ENCODE assay signal across 10 mouse cellular contexts in the genomic region with DNA sequence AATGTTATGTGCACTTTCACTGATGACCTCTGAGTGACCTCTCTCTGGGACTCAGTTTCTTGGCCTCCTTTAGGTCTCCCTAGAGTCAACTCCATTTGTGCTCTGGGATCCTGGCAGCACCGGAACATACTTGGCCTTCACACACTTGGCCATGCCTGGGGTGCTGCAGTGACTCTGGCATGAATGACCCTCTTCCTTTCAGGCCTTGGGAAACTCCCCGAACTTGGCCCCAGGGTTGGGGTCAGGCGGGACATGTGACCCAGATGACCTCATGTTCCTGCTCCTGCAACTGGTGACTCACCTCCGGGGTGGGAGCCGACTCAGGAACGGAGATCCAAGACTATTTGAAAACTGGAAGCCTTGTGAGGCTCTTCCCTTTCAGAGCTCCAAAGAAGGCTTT.
DNase-seq lines count a peak whose midpoint lies in the region.
"Had no signal": no experiment of that assay in that cellular context is flagged by ENCODE, and none has a peak within 500 bp of the region (broad histone marks: within the 10 kb centered on the region; RNA-seq: fewer than 3 reads in every experiment).

No protein-coding gene starts in this region.

- peak; percentile 23 to 30 for DNase-seq in lung, adult 18-20 months
- no peak for DNase-seq in lung, postnatal 25 days (ENCODE audit: low spot score)
- peak; percentile 43 for DNase-seq in adrenal gland, adult 8-10 months
- peak; percentile 59 to 67 for DNase-seq in gastrocnemius, adult 8-10 months (ENCODE audit: low spot score in 2 of 2)
- peak; percentile 18 to 19 for DNase-seq in heart, postnatal 36 days
- no peak for DNase-seq in urinary bladder, adult 2 months (ENCODE audit: low spot score)
- DNase-seq in Muller cell, postnatal 12 days (ENCODE audit: inconsistent ontology term), result no peak
- DNase-seq in embryo, embryonic 9.5 days (ENCODE audit: extremely low spot score), result no peak
- DNase-seq: cerebellum, adult 9-11 months; lung, adult 2 months had no signal

- intact Hi-C loops in heart, postnatal 36 days (cut with DNase I), result no loop called here

Comparison
In these comparisons a context has a peak if more than half of its experiments do, and no peak if none do; other contexts are left out.
1. DNase-seq: peak in lung, adult 18-20 months (2 of 2), adrenal gland, adult 8-10 months (single experiment), gastrocnemius, adult 8-10 months (2 of 2) and heart, postnatal 36 days (2 of 2); none in lung, postnatal 25 days (single experiment), urinary bladder, adult 2 months (single experiment), Muller cell, postnatal 12 days (single experiment) and embryo, embryonic 9.5 days (single experiment).